ENCODE assay signal across 12 mouse cellular contexts in genomic region chr11:113246475-113246874, GRCm38 (mm10).
"Had no signal": no experiment of that assay in that cellular context is flagged by ENCODE, and none has a peak within 500 bp of the region (broad histone marks: within the 10 kb centered on the region; RNA-seq: fewer than 3 reads in every experiment).

No protein-coding gene starts in this region.

- H3K9ac ChIP-seq: liver, embryonic 15.5 days; lung, embryonic 15.5 days; midbrain, embryonic 12.5 days had no signal

- H3K4me1 ChIP-seq: liver, embryonic 15.5 days; megakaryocyte, embryonic 14.5 days had no signal

- H3K4me3 ChIP-seq: layer of hippocampus, adult 2 months; limb, embryonic 10.5 days; liver, embryonic 15.5 days; lung, embryonic 15.5 days; megakaryocyte, embryonic 14.5 days; midbrain, embryonic 12.5 days had no signal

- H3K27me3 ChIP-seq: liver, embryonic 15.5 days; lung, embryonic 15.5 days; megakaryocyte, embryonic 14.5 days had no signal

- H3K27ac ChIP-seq: layer of hippocampus, adult 2 months; liver, embryonic 15.5 days; lung, embryonic 15.5 days; macrophage; midbrain, embryonic 12.5 days had no signal

- H3K36me3 ChIP-seq: limb, embryonic 10.5 days; liver, embryonic 15.5 days; lung, embryonic 15.5 days; midbrain, embryonic 12.5 days had no signal

- H3K4me2 ChIP-seq: liver, embryonic 11.5 days; liver, embryonic 15.5 days; lung, embryonic 15.5 days; midbrain, embryonic 12.5 days had no signal

- H3K9me3 ChIP-seq: limb, embryonic 10.5 days; liver, embryonic 15.5 days; lung, embryonic 15.5 days; midbrain, embryonic 12.5 days had no signal

- DNase-seq: kidney, adult 18-20 months; kidney, postnatal 10 days; right cerebral cortex, postnatal 14 days; thymus, postnatal 4 days had no signal
